17 mouse cellular contexts compared by ENCODE assay signal in genomic region chr3:94881840-94882239, GRCm38 (mm10).
"Had no signal": no experiment of that assay in that cellular context is flagged by ENCODE, and none has a peak within 500 bp of the region (broad histone marks: within the 10 kb centered on the region; RNA-seq: fewer than 3 reads in every experiment).

No protein-coding gene starts in this region.

- DNase-seq: lung, adult 18-20 months; lung, embryonic 14.5 days; lung, postnatal 10 days; lung, postnatal 4 days; midbrain, embryonic 14.5 days; retina, postnatal 1 day; right cerebral cortex, adult 18-20 months; right cerebral cortex, postnatal 25 days; right cerebral cortex, postnatal 4 days; spleen, adult 18-20 months; thymus, adult 18-20 months; thymus, postnatal 14 days had no signal

- H3K27me3 ChIP-seq: midbrain, embryonic 12.5 days; neural tube, embryonic 13.5 days; neural tube, embryonic 15.5 days had no signal

- H3K9ac ChIP-seq: lung, embryonic 14.5 days; midbrain, embryonic 12.5 days; neural tube, embryonic 13.5 days; neural tube, embryonic 15.5 days had no signal

- H3K4me2 ChIP-seq: lung, embryonic 14.5 days; midbrain, embryonic 12.5 days; neural tube, embryonic 13.5 days; neural tube, embryonic 15.5 days had no signal

- ATAC-seq: midbrain, embryonic 16.5 days had no signal

- H3K4me3 ChIP-seq: midbrain, embryonic 10.5 days; midbrain, embryonic 12.5 days; neural tube, embryonic 13.5 days; neural tube, embryonic 15.5 days had no signal

- H3K9me3 ChIP-seq: midbrain, embryonic 10.5 days; midbrain, embryonic 12.5 days; neural tube, embryonic 13.5 days; neural tube, embryonic 15.5 days had no signal

- H3K27ac ChIP-seq: midbrain, embryonic 10.5 days; midbrain, embryonic 12.5 days; neural tube, embryonic 13.5 days; neural tube, embryonic 15.5 days had no signal
